Mouse (Mus musculus) CH12.LX (cell line): ENCODE results near the gene Sap25. TPM values are rescaled to one million over a fixed set of nuclear protein-coding genes. Genes with fewer than 3 reads are reported as not detected.

Experiments used
- DNase-seq: peaks from one replicate; pipeline ENCODE4 v3.0.0-alpha.2; 2013; ENCODE audit errors: extremely low read depth
- H3K27ac ChIP-seq: 2 replicates; pipeline ENCODE4 v1.5.1; 2012; ENCODE audit warnings: low read depth, mild to moderate bottlenecking, control low read depth, moderate library complexity; ENCODE audit not compliant: insufficient read depth
- H3K27me3 ChIP-seq: replicated peaks from 2 replicates; pipeline ENCODE3; 2012; ENCODE audit warnings: inconsistent platforms
- H3K36me3 ChIP-seq, 2 experiments: replicated peaks in 1 of 2; 2 replicates each; pipeline versions ENCODE3 to v1.6.1; 2012; ENCODE audit warnings: inconsistent platforms in 1 of 2, low read length in 1 of 2, mild to moderate bottlenecking in 1 of 2, mixed read lengths in 1 of 2, moderate library complexity in 1 of 2; ENCODE audit not compliant: control insufficient read depth in 1 of 2, insufficient read depth in 1 of 2
- H3K4me1 ChIP-seq, 2 experiments: 2 replicates each; pipeline ENCODE4 v1.6.1; 2012; ENCODE audit warnings: inconsistent platforms in 1 of 2, moderate library complexity in 1 of 2; ENCODE audit not compliant: insufficient read depth in 2 of 2, control insufficient read depth in 1 of 2
- H3K4me2 ChIP-seq: 2 replicates; pipeline ENCODE4 v1.6.1; 2012; ENCODE audit warnings: low read depth, mild to moderate bottlenecking, control low read depth; ENCODE audit not compliant: poor library complexity, insufficient read depth, severe bottlenecking
- H3K4me3 ChIP-seq, 3 experiments: fragments of 150-350 bp in 1 of 3; sonication (generic) in 1 of 3; replicated peaks in 1 of 3; 2 replicates each; pipeline versions ENCODE3 to v1.5.1; 2011 to 2012; ENCODE audit warnings: low read depth in 2 of 3, low read length in 2 of 3, mild to moderate bottlenecking in 2 of 3, moderate library complexity in 2 of 3, control low read depth in 1 of 3, improper control_type of control experiment in 1 of 3, inconsistent platforms in 1 of 3, mixed read lengths in 1 of 3; ENCODE audit not compliant: poor library complexity in 1 of 3
- H3K79me2 ChIP-seq: replicated peaks from 2 replicates; pipeline ENCODE4 v1.6.1; 2012; ENCODE audit warnings: mild to moderate bottlenecking, moderate library complexity; ENCODE audit not compliant: control insufficient read depth, poor library complexity, insufficient read depth, severe bottlenecking; ENCODE audit errors: extremely low read depth
- H3K9ac ChIP-seq: 2 replicates; pipeline ENCODE4 v1.6.1; 2012; ENCODE audit warnings: low read depth, mild to moderate bottlenecking, control low read depth, moderate library complexity; ENCODE audit not compliant: insufficient read depth
- H3K9me3 ChIP-seq: replicated peaks from 2 replicates; pipeline ENCODE3; 2012; ENCODE audit warnings: low read length, inconsistent platforms, mixed read lengths
- BHLHE40 ChIP-seq: IDR thresholded peaks from 2 replicates; pipeline ENCODE4 v1.6.1; 2011; ENCODE audit warnings: mild to moderate bottlenecking, low read depth, low read length, improper control_type of control experiment
- CTCF ChIP-seq, 2 experiments: IDR thresholded peaks in 1 of 2; conservative IDR thresholded peaks in 1 of 2; 2 replicates each; pipeline ENCODE4 v1.5.1; 2011 to 2012; ENCODE audit warnings: low read depth in 2 of 2, low read length in 2 of 2, improper control_type of control experiment in 1 of 2, inconsistent platforms in 1 of 2, mild to moderate bottlenecking in 1 of 2, moderate library complexity in 1 of 2
- E2F4 ChIP-seq: IDR thresholded peaks from 2 replicates; pipeline ENCODE4 v1.6.1; 2011; ENCODE audit warnings: low read depth, low read length, improper control_type of control experiment; ENCODE audit not compliant: insufficient replicate concordance
- ELF1 ChIP-seq: IDR thresholded peaks from 2 replicates; pipeline ENCODE4 v1.6.1; 2014; ENCODE audit warnings: low read depth, mild to moderate bottlenecking, inconsistent platforms, low read length, improper control_type of control experiment
- EP300 ChIP-seq: IDR thresholded peaks from 2 replicates; pipeline ENCODE4 v1.6.1; 2011; ENCODE audit warnings: low read length, improper control_type of control experiment
- ETS1 ChIP-seq: conservative IDR thresholded peaks from 2 replicates; pipeline ENCODE4 v1.6.1; 2012; ENCODE audit warnings: low read depth, mild to moderate bottlenecking, inconsistent platforms, low read length, improper control_type of control experiment, moderate library complexity
- HCFC1 ChIP-seq: IDR thresholded peaks from 2 replicates; pipeline ENCODE4 v1.6.1; 2012; ENCODE audit warnings: low read depth, mild to moderate bottlenecking, inconsistent platforms, low read length, improper control_type of control experiment
- JUN ChIP-seq: IDR thresholded peaks from 2 replicates; pipeline ENCODE4 v1.6.1; 2011; ENCODE audit warnings: low read depth, mild to moderate bottlenecking, low read length, improper control_type of control experiment, moderate library complexity; ENCODE audit not compliant: insufficient read depth
- MEF2A ChIP-seq: IDR thresholded peaks from 2 replicates; pipeline ENCODE4 v1.6.1; 2014; ENCODE audit warnings: low read depth, mild to moderate bottlenecking, inconsistent platforms, low read length, improper control_type of control experiment, borderline replicate concordance
- MYC ChIP-seq: IDR thresholded peaks from 2 replicates; pipeline ENCODE4 v1.6.1; 2011; ENCODE audit warnings: low read depth, mild to moderate bottlenecking, improper control_type of control experiment, low read length
- NELFE ChIP-seq: IDR thresholded peaks from 2 replicates; pipeline ENCODE4 v1.6.1; 2011; ENCODE audit warnings: low read depth, low read length, improper control_type of control experiment
- NRF1 ChIP-seq: IDR thresholded peaks from 2 replicates; pipeline ENCODE4 v1.6.1; 2014; ENCODE audit warnings: low read depth, mild to moderate bottlenecking, inconsistent platforms, low read length, improper control_type of control experiment, moderate library complexity
- PAX5 ChIP-seq: IDR thresholded peaks from 2 replicates; pipeline ENCODE4 v1.6.1; 2012; ENCODE audit warnings: low read length, inconsistent platforms, mixed read lengths
- POLR2AphosphoS2 ChIP-seq: IDR thresholded peaks from 2 replicates; pipeline ENCODE4 v1.6.1; 2011; ENCODE audit warnings: low read depth, low read length, improper control_type of control experiment
- RAD21 ChIP-seq: IDR thresholded peaks from 2 replicates; pipeline ENCODE4 v1.6.1; 2011; ENCODE audit warnings: low read depth, mild to moderate bottlenecking, low read length, improper control_type of control experiment, moderate library complexity
- SIN3A ChIP-seq: IDR thresholded peaks from 2 replicates; pipeline ENCODE4 v1.6.1; 2012; ENCODE audit warnings: low read length, improper control_type of control experiment, inconsistent platforms
- TBP ChIP-seq: conservative IDR thresholded peaks from 2 replicates; pipeline ENCODE4 v1.6.1; 2011; ENCODE audit warnings: low read depth, low read length, improper control_type of control experiment
- USF1 ChIP-seq: IDR thresholded peaks from 2 replicates; pipeline ENCODE4 v1.6.1; 2014; ENCODE audit warnings: low read depth, mild to moderate bottlenecking, inconsistent platforms, low read length, improper control_type of control experiment
- USF2 ChIP-seq: conservative IDR thresholded peaks from 2 replicates; pipeline ENCODE4 v1.6.1; 2011; ENCODE audit warnings: low read depth, low read length, improper control_type of control experiment
- ZKSCAN1 ChIP-seq: IDR thresholded peaks from 2 replicates; pipeline ENCODE4 v1.6.1; 2012; ENCODE audit warnings: low read depth, inconsistent platforms, low read length, improper control_type of control experiment, borderline replicate concordance
- ZNF384 ChIP-seq: IDR thresholded peaks from 2 replicates; pipeline ENCODE4 v1.6.1; 2012; ENCODE audit warnings: low read depth, low read length, improper control_type of control experiment, inconsistent platforms
- dilution Hi-C: fragments of 300-500 bp; cut with MboI; formaldehyde crosslinking; loops from 2 replicates; pipeline ENCODE4 v1.14.3; 2020; ENCODE audit warnings: low sequenced_read_pairs; ENCODE audit not compliant: extremely low pct_unique_long_range_greater_than_20kb, extremely low pct_ligation_motif_present
- in situ Hi-C: fragments of 300-500 bp; cut with MboI; formaldehyde crosslinking; loops from 3 replicates; pipeline ENCODE4 v1.14.3; 2019; ENCODE audit warnings: low sequenced_read_pairs, low pct_ligation_motif_present, low pct_unique_long_range_greater_than_20kb, mixed read lengths
- polyA plus RNA-seq: library from polyadenylated mRNA; unstranded; fragments of >175 nt; gene quantifications from 2 replicates; pipeline ENCODE4 v1.2.1, GENCODE M21; 2012; ENCODE audit warnings: low read depth; ENCODE audit not compliant: insufficient read length
- total RNA-seq, 2 experiments: library from RNA; depleted of rRNA; stranded (reverse); fragments of 300-350 nt in 1 of 2; fragments of >200 nt in 1 of 2; gene quantifications; 2 replicates each; pipeline ENCODE4 v1.2.3; 2012 to 2014

The Sap25 gene
- total and polyA plus RNA-seq, 3 experiments = 2.1 to 16.6 (median 2.4) TPM

DNA sequence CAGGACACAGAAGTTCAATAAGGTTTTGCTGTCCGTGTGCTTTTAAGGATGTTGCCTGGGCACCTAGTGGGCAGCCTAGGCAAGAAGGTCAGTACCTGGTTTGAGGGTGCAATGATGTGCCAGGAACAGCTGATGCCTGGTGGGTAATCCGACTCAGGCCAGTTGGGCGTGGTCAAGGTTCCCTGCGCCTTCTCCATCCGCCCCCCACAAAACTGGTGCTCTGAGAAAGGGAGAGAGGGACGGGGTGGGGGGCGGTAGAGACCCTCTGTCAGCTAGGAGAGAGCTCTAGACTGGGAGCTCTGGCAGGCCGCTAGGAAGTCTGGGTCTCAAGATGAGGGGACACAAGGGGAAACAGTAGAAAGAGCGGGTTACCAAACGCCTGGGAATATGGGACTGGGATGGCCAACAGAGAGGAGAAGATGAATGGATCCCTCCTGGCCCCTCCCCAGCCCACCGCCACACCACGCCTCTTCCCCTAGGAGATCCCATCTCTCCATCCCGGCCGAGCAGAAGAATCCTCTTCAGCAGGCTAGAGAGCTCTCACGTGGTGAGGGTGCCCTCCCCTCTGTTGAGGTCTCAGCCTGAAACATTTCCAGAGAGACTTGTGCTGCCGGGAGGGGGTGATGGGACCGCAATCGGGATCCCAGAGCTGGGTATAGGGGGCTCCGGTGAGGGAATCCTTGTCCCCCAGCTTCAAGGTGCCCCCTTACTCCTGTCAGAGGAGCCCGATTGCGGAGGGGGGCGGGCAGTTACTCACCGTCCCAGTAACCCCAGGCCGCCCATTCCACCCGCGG, 33.1 kb upstream of the Sap25 start:
- H3K36me3 ChIP-seq = peaks cover 0 to 38% of the 10 kb centered on the region in 2 experiments
- H3K9me3 ChIP-seq = no peaks in the 10 kb centered on the region
- H3K27me3 ChIP-seq = no peaks in the 10 kb centered on the region
- H3K4me2 ChIP-seq = no peak overlapping the region
- H3K4me3 ChIP-seq = no peak overlapping the region
- in situ Hi-C loops (no loop called here), dilution Hi-C loops (no loop called here)
- H3K27ac ChIP-seq = no peak overlapping the region
- H3K9ac ChIP-seq = no peak overlapping the region
- TF ChIP-seq EP300 (no peak), MEF2A (no peak), ELF1 (no peak), ETS1 (no peak), BHLHE40 (no peak), USF2 (no peak), HCFC1 (no peak), CTCF (conservative IDR thresholded peaks at IDR 0.05 in 1 of 2, IDR thresholded peaks at IDR 0.05 in 1 of 2; ENCODE audit: low read depth in 2 of 2, low read length in 2 of 2) (no peak), USF1 (no peak)
- peaks cover 3% of the 10 kb centered on the region; the same call in 1 of the 2 replicates for H3K79me2 ChIP-seq
- DNase-seq = no peak
- peaks cover 0 to 30% of the 10 kb centered on the region in 2 experiments; a peak in 2 of 4 replicates for H3K4me1 ChIP-seq

GRCm38 (mm10) chr5:137608654-137609190, 32.4 kb upstream of the Sap25 start:
- Histone ChIP-seq H3K4me2 (no peak overlapping the region), H3K36me3 (peaks cover 0 to 38% of the 10 kb centered on the region in 2 experiments), H3K9me3 (no peaks in the 10 kb centered on the region), H3K4me1 (peaks cover 0 to 23% of the 10 kb centered on the region in 2 experiments; a peak in 2 of 4 replicates), H3K27ac (no peak overlapping the region), H3K79me2 (no peaks in the 10 kb centered on the region; the same call in 1 of the 2 replicates)
- in situ Hi-C loops = no loop called here
- TF ChIP-seq SIN3A (no peak), ZNF384 (no peak), MYC (no peak), NRF1 (no peak), E2F4 (no peak), TBP (no peak), NELFE (no peak), ELF1 (no peak), JUN (no peak), PAX5 (no peak), ZKSCAN1 (no peak), RAD21 (no peak), POLR2AphosphoS2 (no peak)
- TF ChIP-seq, all 38 proteins: peak for 0
- dilution Hi-C loops = no loop called here
- Histone ChIP-seq H3K4me3 (no peak overlapping the region), H3K9ac (no peak overlapping the region), H3K27me3 (no peaks in the 10 kb centered on the region)
- DNase-seq = no peak
